Mouse (Mus musculus) gastrocnemius, postnatal 4 days (tissue): Measurements from ENCODE around the gene Gstcd. TPM values are rescaled to one million over a fixed set of nuclear protein-coding genes. Genes with fewer than 3 reads are reported as not detected.

ENCODE experiments used
- DNase-seq, 2 experiments: peaks; one replicate each; pipeline ENCODE4 v3.0.0; 2021 to 2022; ENCODE audit warnings: low spot score in 2 of 2, mixed read lengths in 2 of 2
- total RNA-seq, 2 experiments: library from RNA; stranded (reverse); gene quantifications; 2 replicates each; pipeline ENCODE4 v1.2.3; 2021

Gstcd gene
- total RNA-seq, 2 experiments from 2014 or later = 13.0 to 14.4 TPM

- DNase-seq = no peak
Measured at GRCm38 (mm10) chr3:133033145-133033755, 58.6 kb downstream of the Gstcd start.

DNA sequence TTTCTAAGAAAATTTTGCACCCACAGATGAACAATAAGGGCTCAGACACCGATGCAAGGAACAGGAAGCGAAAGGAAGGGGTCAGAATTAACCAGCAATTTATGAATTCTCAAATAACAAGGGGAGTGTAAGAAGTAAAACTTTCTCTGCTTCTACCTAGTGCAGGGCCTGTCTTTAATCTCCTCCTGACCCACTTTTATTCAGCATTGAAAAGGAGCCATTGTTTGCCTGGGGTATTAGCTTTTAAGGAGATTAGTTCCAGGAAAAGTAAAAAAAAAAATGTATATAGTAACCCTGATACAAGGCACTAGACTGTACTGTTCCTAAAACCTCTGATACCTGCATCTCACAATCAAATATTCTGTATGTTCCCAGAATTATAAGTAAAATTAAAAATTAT is 64.9 kb downstream of the Gstcd start:
- no peak for DNase-seq

- no peak for DNase-seq
Measured at GRCm38 (mm10) chr3:133007250-133007649, 84.6 kb downstream of the Gstcd start.

GRCm38 (mm10) chr3:132996299-132996698 is 95.5 kb downstream of the Gstcd start:
- no peak for DNase-seq

DNA sequence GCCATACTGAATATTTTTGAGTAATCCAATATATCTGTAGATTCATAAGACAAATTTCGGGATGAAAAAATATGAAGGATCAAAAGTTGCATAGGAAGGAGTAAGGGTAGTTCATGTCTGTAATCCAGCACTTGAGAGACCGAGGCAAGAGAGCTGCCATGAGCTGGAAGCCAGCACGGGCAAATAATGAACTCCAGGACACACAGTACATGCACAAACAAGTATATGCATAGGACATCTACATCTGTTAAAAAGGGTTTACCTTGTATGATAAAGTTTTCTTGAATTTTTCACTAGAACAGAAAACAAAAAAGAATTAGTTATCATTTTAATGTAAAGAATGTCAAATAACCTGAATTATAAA is 95.9 kb downstream of the Gstcd start:
- DNase-seq = no peak

- no peak for DNase-seq
Measured at GRCm38 (mm10) chr3:132995172-132995903, 96.5 kb downstream of the Gstcd start.

GRCm38 (mm10) chr3:132986188-132986587 is 105.6 kb downstream of the Gstcd start:
- DNase-seq = no peak

GRCm38 (mm10) chr3:132983845-132984485 is 107.9 kb downstream of the Gstcd start:
- no peak for DNase-seq

DNA sequence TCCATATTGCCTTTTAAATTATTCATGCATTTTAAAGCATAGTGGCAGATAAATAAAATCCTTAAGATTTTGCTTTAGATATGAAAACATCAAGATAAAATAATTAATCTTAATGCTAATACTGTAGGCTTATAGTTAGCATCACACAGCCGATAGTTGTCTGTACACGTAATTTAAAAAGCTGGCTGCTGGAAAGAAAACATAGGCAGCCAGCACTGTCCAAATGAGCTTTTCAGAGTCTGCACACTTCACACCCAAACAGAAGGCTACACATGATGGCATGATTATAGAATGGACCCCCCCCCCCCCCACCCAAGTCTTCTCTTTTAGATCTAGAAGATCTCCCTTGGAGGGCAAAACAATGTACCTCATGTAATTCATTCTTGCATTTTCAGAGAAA is 109.9 kb downstream of the Gstcd start:
- DNase-seq = no peak

- no peak for DNase-seq
Measured at GRCm38 (mm10) chr3:132979781-132980461, 111.9 kb downstream of the Gstcd start.

DNA sequence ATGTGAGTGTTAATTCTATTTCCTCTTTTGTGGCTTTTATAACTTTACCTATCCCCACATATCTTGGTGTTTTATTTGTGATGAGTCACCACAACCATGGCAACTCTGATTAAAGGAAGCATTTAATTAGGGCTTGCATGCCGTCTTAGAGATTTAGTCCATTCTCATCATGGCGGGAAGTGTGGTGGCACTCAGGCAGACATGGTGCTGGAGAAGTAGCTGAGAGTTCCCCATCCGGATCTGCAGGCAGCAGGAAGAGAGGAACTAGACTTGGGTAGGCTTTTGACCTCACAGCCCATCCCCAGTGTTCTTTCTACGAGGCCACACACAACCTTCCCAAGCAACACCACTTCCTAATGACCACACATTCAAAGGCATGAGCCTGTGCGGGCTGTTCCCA is 125.6 kb downstream of the Gstcd start:
- DNase-seq = no peak

- DNase-seq = no peak
Measured at GRCm38 (mm10) chr3:132964715-132965507, 126.9 kb downstream of the Gstcd start.

DNA sequence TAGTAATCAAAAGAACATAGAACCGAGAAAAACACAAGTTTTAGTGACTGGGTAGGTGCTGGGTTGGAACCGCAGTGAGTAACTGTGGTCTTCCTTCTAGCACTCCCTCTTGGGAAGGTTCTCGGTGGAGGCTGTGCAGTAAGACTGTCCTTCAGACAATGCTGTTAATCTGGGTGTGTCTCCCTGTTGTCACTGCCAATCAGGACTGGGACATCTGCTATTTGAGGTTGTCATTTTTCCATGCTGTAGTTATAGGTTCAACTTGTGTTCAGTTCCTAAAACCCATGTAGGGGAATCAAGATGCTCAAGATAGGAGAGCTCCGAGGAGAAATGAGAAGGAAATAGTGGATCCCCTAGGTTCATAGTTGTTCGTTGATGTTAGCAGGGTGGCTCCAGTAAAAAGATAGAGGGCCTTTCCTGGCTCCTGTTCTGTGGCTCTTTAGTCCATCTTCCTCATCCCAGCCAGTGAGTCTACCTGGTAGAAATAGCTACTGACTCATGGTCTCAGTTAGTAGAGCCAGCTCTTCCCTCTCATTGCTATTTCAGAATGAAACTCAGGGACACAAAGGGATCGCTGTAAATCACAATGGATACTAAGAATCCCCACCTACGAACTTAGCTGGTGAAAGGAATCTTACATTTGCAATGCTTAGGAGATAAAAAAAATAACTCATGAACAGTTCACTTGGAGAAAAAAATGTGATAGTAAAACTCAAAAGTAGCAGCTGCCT is 129.0 kb downstream of the Gstcd start:
- no peak for DNase-seq

GRCm38 (mm10) chr3:132950529-132950880 is 141.3 kb downstream of the Gstcd start:
- DNase-seq = no peak

GRCm38 (mm10) chr3:132949791-132950528 is 141.9 kb downstream of the Gstcd start, which contains the start of gene Npnt:
Gene Npnt (minus strand): TSS chr3:132950291.
- peak in 1 of 2 experiments; percentile 18 for DNase-seq

DNA sequence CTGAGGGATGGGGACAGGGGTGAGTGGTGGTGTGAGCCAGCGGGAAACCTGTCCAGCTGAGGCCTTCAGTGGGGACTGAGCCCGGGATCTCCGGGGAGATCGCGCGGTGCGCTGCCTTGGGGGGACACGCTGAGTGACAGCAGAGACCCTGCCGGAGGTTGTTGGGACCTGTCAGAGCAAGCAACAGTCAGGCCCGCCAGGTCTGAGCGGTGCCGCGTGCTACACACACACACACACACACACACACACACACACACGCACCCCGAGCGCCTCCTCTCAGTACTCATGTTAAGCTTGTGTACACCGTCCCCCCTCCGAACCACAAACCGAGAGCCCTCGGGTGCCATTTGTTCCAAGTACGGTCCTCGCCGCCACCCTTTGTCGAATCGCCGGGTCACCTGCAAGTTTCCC is 142.4 kb downstream of the Gstcd start:
- DNase-seq = peak in 1 of 2 experiments; percentile 22

GRCm38 (mm10) chr3:132948298-132948795 is 143.5 kb downstream of the Gstcd start:
- no peak for DNase-seq

DNA sequence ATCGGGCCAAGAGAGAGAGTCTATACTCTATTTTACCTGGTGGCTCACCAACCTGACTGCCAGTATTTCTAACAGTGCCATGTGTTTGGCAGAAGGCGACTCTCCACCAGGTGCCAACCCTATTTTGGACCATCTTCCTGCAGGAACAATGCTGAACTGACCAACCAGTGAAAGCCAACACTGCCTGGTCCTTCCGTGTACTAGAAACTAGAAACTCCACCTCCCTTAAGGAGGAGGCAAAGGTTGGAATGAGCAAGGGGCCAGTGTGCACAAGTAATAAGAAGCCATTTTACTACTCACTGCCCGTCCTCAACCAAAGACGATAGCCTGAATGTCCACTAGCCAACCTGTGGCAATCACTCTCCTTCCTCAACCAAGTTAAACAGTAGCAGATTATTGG is 145.7 kb downstream of the Gstcd start:
- DNase-seq = no peak

GRCm38 (mm10) chr3:132945669-132946068 is 146.2 kb downstream of the Gstcd start:
- no peak for DNase-seq
